Mouse (Mus musculus) embryonic stem cell, embryonic (primary cell): ENCODE measurements around the gene Csk.

ENCODE experiments used
- CTCF ChIA-PET, 4 experiments: fragments of 300-600 bp in 2 of 4; fragments of 350-600 bp in 2 of 4; sonication (Branson Sonifier 250); formaldehyde crosslinking; loops; one replicate each; lab custom pipeline; 2022; ENCODE audit warnings: inconsistent platforms in 2 of 4; lab: Charles Lee
- POLR2A ChIA-PET, 4 experiments: fragments of 300-600 bp in 2 of 4; fragments of 350-600 bp in 2 of 4; sonication (Branson Sonifier 250); formaldehyde crosslinking; loops; one replicate each; lab custom pipeline; 2022; ENCODE audit warnings: antibody characterized with exemption in 4 of 4, inconsistent platforms in 1 of 4; lab: Charles Lee

The Csk gene

DNA sequence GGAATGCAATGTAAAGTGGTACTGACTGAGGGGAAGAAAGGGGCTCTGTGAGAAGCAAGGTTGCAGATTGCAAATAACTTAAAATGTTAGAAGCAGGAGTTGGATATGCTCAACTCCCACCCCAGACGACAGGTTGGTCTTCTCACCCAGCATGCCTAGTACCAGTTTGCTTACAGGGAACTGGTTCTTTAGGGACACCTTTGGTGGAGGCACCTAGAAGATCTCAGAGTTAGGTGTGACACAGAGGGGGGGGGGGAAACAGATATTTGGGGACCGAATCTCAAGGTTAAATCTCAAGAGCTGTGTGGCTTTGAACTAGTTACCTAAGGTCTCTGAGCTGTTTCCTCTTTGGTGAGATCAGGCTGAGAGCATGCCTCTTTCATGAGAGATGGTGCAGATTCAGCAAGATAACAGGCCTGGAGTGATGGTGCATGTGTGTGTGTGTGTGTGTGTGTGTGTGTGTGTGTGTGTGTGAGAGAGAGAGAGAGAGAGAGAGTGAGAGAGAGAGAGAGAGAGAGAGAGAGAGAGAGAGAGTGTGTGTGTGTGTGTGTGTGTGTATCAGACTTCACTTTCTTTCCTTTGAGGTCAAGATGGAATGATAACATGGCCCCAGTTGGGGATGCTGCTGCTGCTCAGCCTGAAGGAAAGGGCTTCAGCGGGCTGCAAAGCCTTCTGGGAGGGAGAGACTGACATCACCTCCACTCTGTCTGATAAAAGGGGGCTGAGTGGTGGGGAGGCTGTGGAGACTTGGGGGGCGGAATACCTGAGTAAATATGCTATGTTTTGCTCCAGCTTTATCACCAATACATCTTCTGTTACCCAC lies 5.9 kb downstream of the Csk start:
- ChIA-PET CTCF (interaction anchor here (0.6 to 2.5 kb wide), 8 partner anchors 8 to 1426 kb away, joined by 3 to 17 read pairs (median 4); partner anchors contain the start of gene Neil1 (in 1 of the 4)), POLR2A (interaction anchor here in 3 of 4 experiments (0.6 to 2.3 kb wide), 5 partner anchors 8 to 608 kb away, joined by 3 to 7 read pairs (median 3); no protein-coding TSS in a partner anchor)

DNA sequence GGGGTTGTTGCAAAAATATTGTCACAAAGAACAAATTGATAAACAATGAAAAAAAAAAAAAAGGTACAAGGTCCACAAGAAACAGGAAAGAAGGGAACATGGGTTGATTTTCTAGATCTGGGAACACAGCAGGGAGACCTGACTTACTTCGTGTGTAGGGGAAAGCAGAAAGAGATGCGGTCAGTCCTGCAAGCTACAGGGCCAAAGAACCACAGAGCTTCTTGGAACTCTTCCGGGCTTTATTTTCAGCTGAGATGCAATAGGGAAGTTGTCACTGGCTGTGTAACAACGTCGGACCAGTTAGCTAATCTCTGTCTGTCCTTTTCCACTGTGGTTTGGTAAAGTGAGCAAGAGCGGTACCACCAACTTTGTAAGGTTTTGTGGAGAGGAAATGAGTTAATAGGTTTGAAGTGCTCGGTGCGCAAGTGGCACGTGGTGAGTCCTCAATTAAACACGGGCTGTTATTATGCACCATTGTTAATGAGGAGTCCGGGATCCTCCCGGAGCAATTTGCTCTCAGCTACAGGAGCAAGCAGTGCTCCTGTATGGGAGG lies 6.8 kb downstream of the Csk start:
- ChIA-PET CTCF (interaction anchor here (0.6 to 2.5 kb wide), 9 partner anchors 8 to 354 kb away, joined by 3 to 17 read pairs (median 4); partner anchors contain the start of gene Csk (in 1 of the 4)), POLR2A (interaction anchor here (0.6 to 2.3 kb wide), 9 partner anchors 9 to 903 kb away, joined by 3 to 7 read pairs (median 3); partner anchors contain the start of gene Ulk3 (in 1 of the 4))

DNA sequence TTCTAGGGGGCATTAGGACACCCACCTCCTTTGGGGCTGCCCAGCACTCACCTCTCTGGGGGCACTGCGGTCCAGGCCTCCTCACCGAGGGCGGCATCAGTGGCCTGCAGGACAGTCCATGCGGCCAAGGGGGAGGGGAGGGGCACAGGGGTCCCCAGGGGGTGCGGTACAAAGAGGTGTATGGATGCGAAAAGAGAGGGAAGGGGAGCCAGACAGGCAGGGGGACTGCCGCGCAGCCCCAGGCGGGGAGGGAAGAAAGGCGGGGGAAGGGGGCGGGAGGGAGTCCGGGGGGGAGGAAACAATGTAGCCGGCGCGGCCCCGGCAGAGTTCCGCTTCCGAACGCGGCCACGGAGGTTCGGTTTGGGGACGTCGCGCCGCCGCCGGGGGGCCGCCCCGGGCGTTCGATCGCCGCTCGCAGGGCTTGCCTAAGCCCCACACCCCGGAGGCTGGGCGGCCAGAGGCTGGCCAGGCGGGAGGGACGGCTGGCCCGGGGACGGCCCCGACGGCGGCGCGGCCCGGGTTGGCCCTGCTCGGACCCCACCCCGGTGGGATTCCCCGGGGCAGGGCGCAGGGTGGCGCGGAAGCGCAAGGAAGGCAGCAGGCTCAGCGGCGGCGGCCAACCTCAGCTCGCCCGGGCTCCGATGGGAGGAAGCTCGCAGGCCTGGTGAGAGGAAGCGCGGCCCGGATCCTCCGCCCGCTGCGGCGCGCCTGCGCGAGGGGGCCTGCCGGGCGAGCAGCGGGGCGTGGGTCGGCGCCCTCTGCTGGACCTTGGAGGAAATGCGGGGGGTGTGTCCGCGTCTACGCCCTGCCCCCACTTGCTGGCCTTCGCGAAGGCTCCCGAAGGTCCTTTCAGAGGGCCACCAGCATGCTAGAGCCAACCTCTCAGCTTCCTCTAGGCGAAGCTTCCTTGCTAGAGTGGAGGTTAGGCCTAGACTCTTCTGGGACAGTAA lies 8.2 kb downstream of the Csk start:
- CTCF ChIA-PET = interaction anchor here (0.5 to 2.5 kb wide), 24 partner anchors 9 to 756 kb away, joined by 3 to 17 read pairs (median 4); partner anchors contain the start of gene Csk (in 1 of the 4)
- POLR2A ChIA-PET = interaction anchor here (0.5 to 2.3 kb wide), 17 partner anchors 9 to 638 kb away, joined by 3 to 7 read pairs (median 3); partner anchors contain the start of genes Cox5a (in 1 of the 4), Csk (in 1 of the 4), Mpi (in 1 of the 4) and Ulk3 (in 1 of the 4)

DNA sequence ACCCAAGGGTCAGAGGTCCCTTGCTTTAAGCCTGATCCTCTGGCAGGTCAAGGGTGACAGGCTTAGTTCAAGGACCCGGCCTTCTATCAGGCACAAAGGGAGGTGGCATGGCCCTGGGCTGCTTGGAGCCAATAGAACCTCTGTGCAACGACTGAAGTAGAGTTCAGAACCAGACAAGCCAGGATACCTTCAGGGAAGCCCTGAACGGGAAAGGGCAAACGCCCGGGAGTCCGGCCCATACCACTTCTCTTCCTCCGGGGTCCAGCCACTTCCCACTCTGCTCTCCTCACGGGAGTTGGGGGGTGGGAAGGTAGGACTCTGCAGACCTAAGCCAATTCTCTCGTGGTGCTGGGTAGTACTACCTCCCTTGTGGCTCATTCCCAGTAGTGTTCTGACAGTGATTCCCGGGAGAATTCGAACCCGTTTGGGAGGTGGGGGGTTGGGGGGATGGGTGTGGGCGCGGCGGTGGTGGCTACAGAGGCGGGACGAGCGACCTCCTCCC lies 8.9 kb downstream of the Csk start:
- ChIA-PET POLR2A (no interaction called here), CTCF (interaction anchor here in 3 of 4 experiments (0.6 to 1.7 kb wide), 4 partner anchors 13 to 195 kb away, joined by 3 to 5 read pairs (median 4); no protein-coding TSS in a partner anchor)

DNA sequence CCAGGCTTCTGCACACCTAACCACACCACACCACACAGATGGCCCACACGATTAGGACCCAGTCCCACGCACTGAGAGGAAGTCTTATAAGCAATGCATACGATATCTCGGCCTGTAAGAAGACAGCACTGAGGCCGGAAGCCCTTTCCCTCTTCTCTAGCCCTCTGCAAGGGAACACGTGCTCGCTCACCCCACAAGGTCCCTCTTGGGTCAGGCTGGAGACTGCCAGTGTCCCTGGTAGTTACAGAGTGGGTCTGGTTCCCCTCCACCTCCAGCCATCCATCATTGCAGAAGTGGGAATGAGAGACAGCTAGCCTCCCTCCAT lies 9.6 kb downstream of the Csk start:
- ChIA-PET CTCF (interaction anchor here in 2 of 4 experiments (0.6 to 1.7 kb wide), 5 partner anchors 12 to 1941 kb away, joined by 3 to 5 read pairs (median 4); no protein-coding TSS in a partner anchor), POLR2A (interaction anchor here in 2 of 4 experiments (0.6 to 1.3 kb wide), 2 partner anchors 9 to 38 kb away, joined by 3 to 4 read pairs; partner anchors contain the start of gene Csk (in 1 of the 2))

DNA sequence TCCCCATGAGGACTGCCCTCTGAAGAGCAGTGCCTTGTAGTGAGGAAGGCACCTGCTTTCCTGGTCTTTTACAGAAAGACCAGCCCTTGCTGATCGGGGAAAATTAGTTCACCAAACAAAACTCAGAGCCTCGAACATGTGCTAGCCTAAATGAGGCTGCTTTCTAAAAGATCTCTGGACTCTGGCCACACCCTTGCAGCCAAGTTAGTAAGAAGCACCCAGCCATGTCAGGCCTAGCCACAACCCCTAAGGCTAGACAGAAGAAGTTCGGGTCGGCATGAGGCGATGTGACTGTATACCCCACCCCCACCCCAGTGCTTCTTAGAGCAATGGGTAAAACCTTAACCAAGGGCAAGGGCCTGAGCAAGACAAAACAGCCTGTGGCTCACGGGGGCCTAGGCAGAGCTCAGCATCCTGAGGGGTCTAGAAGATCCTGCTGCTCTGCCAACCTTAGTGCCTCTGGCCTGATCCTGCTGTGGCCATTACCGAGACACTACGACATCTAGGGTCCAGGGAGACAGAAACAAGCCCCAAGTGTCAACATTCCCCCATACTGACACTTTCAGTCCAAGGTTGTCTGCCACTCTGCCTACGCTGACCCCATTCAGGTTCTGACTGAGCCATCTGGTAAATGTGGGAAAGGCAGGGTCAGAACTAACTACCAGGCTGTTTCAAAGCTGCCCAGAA lies 10.1 kb downstream of the Csk start:
- ChIA-PET POLR2A (interaction anchor here in 1 of 4 experiments (1.3 kb wide), 1 partner anchor 10 kb away, joined by 3 read pairs; the partner anchor contains the start of gene Csk), CTCF (interaction anchor here in 3 of 4 experiments (0.6 to 3.4 kb wide), 8 partner anchors 10 to 624 kb away, joined by 3 to 16 read pairs (median 4); no protein-coding TSS in a partner anchor)

DNA sequence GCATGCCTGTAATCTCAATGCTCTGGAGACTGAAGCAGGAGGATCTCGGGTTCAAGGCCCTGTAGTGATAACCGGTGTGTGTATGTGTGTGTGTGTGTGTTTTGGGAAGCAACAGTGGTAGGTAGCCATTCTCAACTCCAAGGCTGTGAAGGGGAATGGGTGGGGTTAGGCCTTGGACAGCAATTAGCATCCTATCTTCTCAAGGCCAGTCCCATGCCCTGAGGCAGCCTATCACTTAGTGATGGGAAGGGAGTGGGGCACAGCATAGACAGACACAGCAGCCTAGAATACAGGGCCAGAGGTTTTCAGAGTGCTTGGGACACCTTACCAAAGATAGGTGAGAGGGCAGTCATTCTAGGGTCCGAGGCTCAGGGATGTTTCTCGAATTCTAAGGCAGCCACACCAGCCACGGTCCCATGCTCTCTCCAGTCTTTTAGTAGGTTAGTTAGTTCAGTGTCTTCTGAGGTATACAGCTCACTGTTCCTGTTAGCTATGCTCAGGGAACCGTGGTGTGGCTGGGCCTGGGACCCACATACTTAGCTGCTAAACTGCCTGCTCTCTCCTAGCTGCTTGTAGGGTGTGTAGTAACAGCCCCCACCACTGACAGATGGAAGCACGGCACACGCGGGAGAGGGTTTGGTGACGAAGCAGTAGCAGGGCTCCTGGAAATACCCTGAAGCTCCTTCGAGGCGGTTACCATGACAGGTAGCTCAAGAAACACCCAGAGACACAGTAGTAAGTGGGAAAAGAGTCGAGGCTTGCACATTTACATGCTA lies 11.5 kb downstream of the Csk start:
- POLR2A ChIA-PET = interaction anchor here in 2 of 4 experiments (0.9 to 2.7 kb wide), 2 partner anchors 12 to 15 kb away, joined by 3 to 7 read pairs; partner anchors contain the start of gene Csk (in 1 of the 2)
- CTCF ChIA-PET = interaction anchor here (0.5 to 3.4 kb wide), 8 partner anchors 8 to 75 kb away, joined by 3 to 16 read pairs (median 3); no protein-coding TSS in a partner anchor

DNA sequence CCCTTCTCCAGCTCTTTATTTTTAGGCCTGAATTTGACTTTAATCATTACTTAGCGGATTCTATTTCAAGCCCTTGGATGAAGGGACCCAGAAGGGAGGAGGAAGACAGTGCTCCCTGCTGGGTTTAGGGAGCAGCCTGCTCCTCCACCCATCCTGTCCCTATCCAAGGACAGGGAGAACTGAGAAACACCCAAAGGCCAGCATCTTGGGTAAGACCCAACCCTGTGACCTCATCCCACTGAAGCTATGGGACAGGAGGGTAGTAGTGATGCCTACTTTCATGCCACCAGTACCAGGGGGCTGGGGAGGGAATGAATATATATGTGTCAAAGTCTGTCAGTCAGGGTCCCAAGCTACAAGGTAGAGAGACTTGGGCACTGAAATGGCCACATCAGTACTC lies 12.4 kb downstream of the Csk start:
- ChIA-PET CTCF (interaction anchor here (0.9 to 3.4 kb wide), 9 partner anchors 10 to 357 kb away, joined by 3 to 16 read pairs (median 4); partner anchors contain the start of gene Csk (in 1 of the 4)), POLR2A (interaction anchor here in 3 of 4 experiments (0.7 to 2.7 kb wide), 8 partner anchors 11 to 136 kb away, joined by 3 to 8 read pairs (median 4); partner anchors contain the start of gene Csk (in 2 of the 3))

DNA sequence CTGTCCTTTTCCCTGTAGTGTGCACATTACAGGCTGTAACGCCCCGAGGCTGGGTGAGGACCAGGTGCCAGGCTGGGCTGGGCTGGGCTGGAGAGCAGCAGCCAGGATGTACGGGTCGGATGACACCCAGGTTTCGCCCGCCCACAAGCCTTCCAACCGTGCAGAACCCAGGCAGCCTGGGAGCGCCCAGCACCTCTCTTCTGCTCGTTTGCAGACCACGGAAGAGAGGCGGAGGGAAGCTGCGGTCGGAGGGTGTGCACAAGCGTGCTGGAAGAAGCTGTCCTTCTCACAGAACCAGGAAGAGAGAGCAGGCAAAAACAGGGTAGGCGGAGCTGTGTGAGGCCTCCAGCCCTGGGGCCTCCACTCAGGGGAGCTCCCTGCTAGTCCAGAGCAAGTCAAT lies 13.0 kb downstream of the Csk start:
- CTCF ChIA-PET = interaction anchor here (0.6 to 3.4 kb wide), 11 partner anchors 10 to 398 kb away, joined by 3 to 16 read pairs (median 4); partner anchors contain the start of gene Csk (in 1 of the 4)

DNA sequence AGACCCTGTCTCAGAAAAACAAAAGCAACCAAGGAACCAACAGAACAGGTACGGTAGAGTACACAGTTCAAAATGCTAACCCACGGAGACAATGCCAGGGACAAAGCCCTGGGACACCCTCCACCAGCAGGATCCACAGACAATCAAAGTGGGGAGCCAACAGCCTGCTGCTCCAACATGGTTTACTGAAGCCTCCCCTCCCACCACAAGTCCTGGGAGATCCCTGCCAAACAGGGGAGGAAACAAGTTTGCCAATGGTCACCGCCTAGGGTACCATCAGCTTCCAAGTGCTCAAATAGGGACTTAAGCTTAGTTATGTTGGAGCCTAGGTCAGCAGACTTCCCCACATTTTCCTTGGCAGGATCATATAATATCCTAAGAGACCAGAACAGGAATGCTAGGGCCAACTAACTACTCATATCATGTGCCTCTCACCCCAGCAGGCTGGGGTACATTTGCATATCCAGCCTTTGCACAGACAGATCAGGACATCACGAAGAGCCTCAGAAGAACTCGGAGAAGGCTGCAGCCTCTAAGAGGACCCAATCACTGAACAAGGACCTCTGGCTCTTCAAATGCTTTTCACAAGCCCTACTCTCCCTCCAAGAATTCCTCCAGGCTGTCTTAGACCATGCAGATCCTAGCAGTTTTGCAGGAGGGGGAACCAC lies 13.6 kb downstream of the Csk start:
- ChIA-PET POLR2A (interaction anchor here in 3 of 4 experiments (0.6 to 2.7 kb wide), 11 partner anchors 14 to 136 kb away, joined by 3 to 8 read pairs (median 4); partner anchors contain the start of genes Csk (in 2 of the 3), Cox5a (in 1 of the 3), Rpp25 (in 1 of the 3) and Scamp2 (in 1 of the 3)), CTCF (interaction anchor here (0.6 to 3.4 kb wide), 12 partner anchors 10 to 399 kb away, joined by 3 to 16 read pairs (median 4); partner anchors contain the start of gene Csk (in 1 of the 4))

More for the DNA sequence above, 13.0 kb downstream of the Csk start:
- POLR2A ChIA-PET = interaction anchor here in 3 of 4 experiments (0.7 to 2.7 kb wide), 10 partner anchors 10 to 137 kb away, joined by 3 to 8 read pairs (median 3); partner anchors contain the start of genes Csk (in 2 of the 3), Cox5a (in 1 of the 3) and Rpp25 (in 1 of the 3)

DNA sequence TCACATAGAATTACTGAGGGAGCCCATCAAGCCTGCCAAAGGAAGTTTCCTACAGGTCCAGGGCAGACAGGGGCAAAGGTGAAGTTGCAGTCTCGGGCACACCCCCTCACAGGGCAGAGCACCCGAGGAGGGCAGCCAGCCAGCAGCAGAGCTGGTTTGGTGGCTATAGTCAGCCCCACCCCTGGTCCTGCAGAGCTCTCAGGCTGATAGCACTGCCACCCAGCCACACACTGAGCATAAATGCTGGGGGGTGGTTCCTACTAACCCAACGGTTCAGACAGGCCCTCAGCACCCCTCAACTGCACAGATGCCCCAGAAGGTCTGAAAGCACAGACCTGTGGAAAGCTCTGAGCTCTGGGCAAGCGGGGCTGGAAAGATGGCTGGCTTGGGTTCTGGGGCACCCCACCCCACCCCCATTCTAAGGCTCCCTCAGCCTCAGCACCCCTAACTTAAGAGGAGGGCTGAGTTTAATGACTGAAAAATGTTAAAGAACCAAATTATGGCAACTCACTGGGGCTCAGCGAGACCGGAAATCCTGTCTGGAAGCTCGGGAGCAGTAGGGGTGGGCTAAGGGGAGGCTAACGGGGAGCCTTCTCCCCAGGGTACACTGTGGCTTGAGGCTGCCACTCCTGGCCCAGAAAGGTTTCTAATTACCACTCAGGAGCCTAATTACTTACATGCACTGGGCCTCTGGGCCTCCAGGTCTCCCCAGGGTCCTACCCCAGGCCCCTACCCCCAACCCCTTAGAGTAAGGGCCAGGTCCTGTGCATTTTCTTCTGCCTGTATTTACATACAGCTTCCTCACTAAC lies 14.6 kb downstream of the Csk start:
- ChIA-PET CTCF (interaction anchor here (0.6 to 3.1 kb wide), 7 partner anchors 9 to 136 kb away, joined by 3 to 12 read pairs (median 7); no protein-coding TSS in a partner anchor), POLR2A (interaction anchor here in 2 of 4 experiments (0.6 to 1.0 kb wide), 5 partner anchors 9 to 107 kb away, joined by 3 to 4 read pairs (median 3); partner anchors contain the start of gene Scamp2 (in 1 of the 2))

DNA sequence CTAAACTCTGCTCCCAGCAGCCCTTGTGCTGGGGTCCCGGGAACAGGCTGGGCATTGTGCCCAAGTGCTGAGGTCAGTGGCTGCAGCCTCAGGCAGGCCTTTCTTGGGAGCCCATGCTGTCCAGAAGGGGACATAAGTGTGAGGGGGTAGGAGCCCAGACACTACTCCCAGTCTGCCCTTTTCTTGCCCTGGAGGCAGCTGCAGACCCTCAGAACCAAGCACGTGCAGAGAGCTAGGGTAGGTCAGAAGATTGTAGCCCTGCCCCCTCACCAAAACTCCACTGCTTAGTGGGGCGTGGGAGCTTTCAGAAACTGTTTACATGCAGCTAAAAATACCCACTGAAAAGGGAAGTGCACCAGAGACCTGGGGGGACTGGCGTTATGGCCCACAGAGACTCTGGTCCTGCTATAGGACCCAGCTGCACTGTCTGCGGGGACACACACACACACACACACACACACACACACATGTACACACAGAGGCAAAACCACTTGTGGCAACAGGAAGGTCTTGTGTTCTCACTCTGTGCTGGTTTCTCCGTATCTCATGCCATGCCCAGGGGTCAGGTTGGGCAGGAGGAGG lies 15.6 kb downstream of the Csk start:
- ChIA-PET POLR2A (interaction anchor here in 3 of 4 experiments (0.6 to 1.8 kb wide), 5 partner anchors 11 to 19 kb away, joined by 3 to 6 read pairs (median 3); partner anchors contain the start of gene Csk (in 3 of the 3)), CTCF (interaction anchor here (0.6 to 2.6 kb wide), 8 partner anchors 8 to 135 kb away, joined by 3 to 12 read pairs (median 4); partner anchors contain the start of gene Cyp1a2 (in 1 of the 4))

DNA sequence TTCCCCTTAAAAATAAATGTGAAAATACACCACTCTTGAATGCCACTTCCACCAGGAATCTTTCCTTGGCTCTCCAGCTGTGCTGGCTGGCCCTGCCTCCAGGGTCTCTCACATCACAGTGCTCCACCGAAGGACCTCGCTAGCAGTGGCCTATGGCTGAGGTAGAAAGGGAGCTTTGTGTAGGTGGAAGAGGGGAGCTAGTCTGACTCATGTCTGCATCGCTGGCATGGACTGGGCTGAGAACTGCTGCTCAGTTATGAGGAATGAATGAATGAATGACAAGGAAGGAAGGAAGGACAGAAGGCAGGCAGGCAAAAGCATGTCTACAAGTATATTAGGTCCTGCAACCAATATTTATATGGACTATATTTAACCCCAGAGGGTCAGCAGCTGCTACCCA lies 16.2 kb downstream of the Csk start:
- ChIA-PET CTCF (interaction anchor here in 3 of 4 experiments (0.5 to 2.6 kb wide), 6 partner anchors 7 to 426 kb away, joined by 3 to 12 read pairs (median 4); no protein-coding TSS in a partner anchor), POLR2A (interaction anchor here in 3 of 4 experiments (0.6 to 1.8 kb wide), 4 partner anchors 16 to 19 kb away, joined by 3 to 6 read pairs (median 3); partner anchors contain the start of gene Csk (in 3 of the 3))
